Mouse (Mus musculus) myocyte (in vitro differentiated cells): ENCODE data around the gene Ifnab.

Source experiments
- CEBPB ChIP-seq: IDR thresholded peaks from 2 replicates; pipeline ENCODE4 v1.6.1; 2011; ENCODE audit warnings: mild to moderate bottlenecking, moderate library complexity; ENCODE audit not compliant: poor library complexity, insufficient read depth, severe bottlenecking
- MYOG ChIP-seq, 3 experiments: IDR thresholded peaks; one replicate each; pipeline ENCODE4 v1.6.1; 2011; ENCODE audit warnings: control low read depth in 2 of 3, low read depth in 2 of 3, mild to moderate bottlenecking in 2 of 3; ENCODE audit not compliant: insufficient read length in 2 of 3, control insufficient read depth in 1 of 3, insufficient read depth in 1 of 3
- POLR2A ChIP-seq: IDR thresholded peaks from one replicate; pipeline ENCODE4 v1.6.1; 2011; ENCODE audit warnings: low read depth, mild to moderate bottlenecking, control low read depth, moderate library complexity; ENCODE audit not compliant: insufficient read length
- POLR2AphosphoS2 ChIP-seq: IDR thresholded peaks from one replicate; pipeline ENCODE4 v1.6.1; 2011; ENCODE audit warnings: low read depth, control low read depth; ENCODE audit not compliant: insufficient read length
- REST ChIP-seq: IDR thresholded peaks from one replicate; pipeline ENCODE4 v1.6.1; 2011; ENCODE audit warnings: mild to moderate bottlenecking, control low read depth, moderate library complexity; ENCODE audit not compliant: insufficient read depth, insufficient read length
- SRF ChIP-seq: IDR thresholded peaks from one replicate; pipeline ENCODE4 v1.6.1; 2011; ENCODE audit warnings: low read depth; ENCODE audit not compliant: control insufficient read depth, insufficient read length
- TCF12 ChIP-seq: IDR thresholded peaks from one replicate; pipeline ENCODE4 v1.6.1; 2011; ENCODE audit warnings: mild to moderate bottlenecking, control low read depth; ENCODE audit not compliant: poor library complexity, insufficient read depth, severe bottlenecking
- TCF3 ChIP-seq: IDR thresholded peaks from one replicate; pipeline ENCODE4 v1.6.1; 2011; ENCODE audit warnings: low read depth, control low read depth; ENCODE audit not compliant: insufficient read length

- no peak for TF ChIP-seq TCF12
- no peak for TF ChIP-seq CEBPB
- TF ChIP-seq POLR2A: no peak
- TF ChIP-seq SRF: no peak
- TF ChIP-seq POLR2AphosphoS2: no peak
- TF ChIP-seq REST: no peak
- TF ChIP-seq MYOG (IDR thresholded peaks at IDR 0.05; ENCODE audit: control insufficient read depth in 1 of 3, insufficient read depth in 1 of 3, insufficient read length in 2 of 3, low read depth in 2 of 3): no peak
- no peak for TF ChIP-seq TCF3
Observed at GRCm38 (mm10) chr4:88641077-88641831, 49.9 kb downstream of the Ifnab start.
